Mouse (Mus musculus) gastrocnemius, postnatal 14 days (tissue): ENCODE measurements around the gene Arhgap10. TPM values are rescaled to one million over a fixed set of nuclear protein-coding genes. Genes with fewer than 3 reads are reported as not detected.
"Not testable (repeated sequence)": the region's sequence is repeated elsewhere in the genome, so short reads cannot be mapped to it uniquely, and the experiment has no call there.

Experiments
- DNase-seq: peaks from one replicate; pipeline ENCODE4 v3.0.0; 2021; ENCODE audit warnings: mixed read lengths
- intact Hi-C: fragments of 180-260 bp; cut with DNase I; formaldehyde crosslinking; loops from one replicate; pipeline ENCODE4 v1.15.1; 2025; ENCODE audit warnings: low total_unique reads
- total RNA-seq, 2 experiments: library from RNA; stranded (reverse); gene quantifications; 2 replicates each; pipeline ENCODE4 v1.2.3; 2021

The Arhgap10 gene
- total RNA-seq, 2 experiments from 2014 or later: 43.3 to 50.0 TPM

GRCm38 (mm10) chr8:77327326-77327725 lies 190.4 kb downstream of the Arhgap10 start:
- intact Hi-C loops: no loop called here
- no peak for DNase-seq

DNA sequence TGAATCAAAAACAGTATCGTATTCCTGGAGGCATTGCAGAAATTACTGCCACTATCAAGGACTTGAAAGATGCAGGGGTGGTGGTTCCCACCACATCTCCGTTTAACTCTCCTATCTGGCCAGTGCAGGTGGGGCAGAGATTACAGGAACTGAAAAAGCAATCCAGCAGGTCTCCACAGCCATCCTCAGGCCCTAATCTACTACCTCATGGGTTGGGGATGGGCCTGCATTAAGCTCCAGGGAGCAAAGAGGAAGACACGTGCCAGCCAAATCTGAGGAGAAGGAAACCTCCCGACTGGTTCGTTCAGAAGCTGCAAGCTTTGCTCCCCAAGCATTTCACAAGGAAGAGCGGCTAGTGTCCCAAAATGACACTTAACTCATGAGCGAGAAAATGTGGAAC lies 195.0 kb downstream of the Arhgap10 start:
- not testable (repeated sequence) for DNase-seq

GRCm38 (mm10) chr8:77321901-77322300 lies 195.9 kb downstream of the Arhgap10 start:
- DNase-seq: no peak
- intact Hi-C loops: no loop called here

More for the DNA sequence above, 195.0 kb downstream of the Arhgap10 start:
- intact Hi-C loops: not testable (repeated sequence)

GRCm38 (mm10) chr8:77318590-77318989 lies 199.2 kb downstream of the Arhgap10 start:
- intact Hi-C loops: no loop called here

GRCm38 (mm10) chr8:77317771-77318170 lies 200.0 kb downstream of the Arhgap10 start:
- intact Hi-C loops: no loop called here
- DNase-seq: no peak

More at GRCm38 (mm10) chr8:77318590-77318989, 199.2 kb downstream of the Arhgap10 start:
- no peak for DNase-seq

- intact Hi-C loops: no loop called here
- DNase-seq: no peak
Observed at GRCm38 (mm10) chr8:77313003-77313402, 204.8 kb downstream of the Arhgap10 start.

GRCm38 (mm10) chr8:77311762-77312161 lies 206.0 kb downstream of the Arhgap10 start:
- intact Hi-C loops: no loop called here
- no peak for DNase-seq

DNA sequence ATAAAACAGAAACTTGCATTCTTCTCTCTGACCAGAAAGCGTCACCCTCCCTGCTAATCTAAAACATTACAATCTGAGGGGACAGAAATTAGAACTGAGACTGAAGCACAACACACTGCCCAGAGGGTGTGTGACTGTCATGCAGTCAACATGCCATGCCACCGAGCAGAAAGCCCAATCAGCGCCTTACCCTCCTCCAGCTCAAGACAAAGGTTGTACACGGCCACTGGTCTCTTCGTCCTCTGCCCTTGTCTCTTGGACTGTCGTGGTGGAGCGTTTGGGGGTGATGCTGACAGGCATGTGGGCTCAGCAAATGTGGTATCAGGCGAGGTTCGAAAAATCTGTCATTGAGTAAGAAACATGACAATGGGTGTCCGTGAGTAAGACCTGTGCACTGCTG lies 207.2 kb downstream of the Arhgap10 start:
- no peak for DNase-seq
- intact Hi-C loops: no loop called here

DNA sequence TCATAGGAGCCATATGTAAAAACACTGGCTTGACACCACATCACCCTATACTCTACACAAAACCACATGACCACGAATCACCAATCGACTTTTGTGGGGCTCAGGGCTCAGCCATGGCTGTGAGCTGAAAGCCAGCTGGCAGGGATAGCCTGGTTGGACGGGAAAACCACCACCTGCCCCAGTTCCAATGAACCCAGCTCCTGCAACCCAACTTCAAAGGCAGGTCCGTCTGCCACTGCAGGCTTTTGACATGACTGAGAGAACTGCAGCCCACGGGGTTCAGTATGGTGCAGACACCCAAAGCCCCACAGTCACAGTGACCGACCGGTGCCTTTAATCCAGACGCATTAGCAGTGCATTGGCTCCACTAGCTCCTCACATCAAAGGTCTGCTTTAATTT lies 207.7 kb downstream of the Arhgap10 start:
- intact Hi-C loops: no loop called here

GRCm38 (mm10) chr8:77294599-77294998 lies 223.2 kb downstream of the Arhgap10 start:
- DNase-seq: no peak
- intact Hi-C loops: no loop called here

More for the DNA sequence above, 207.7 kb downstream of the Arhgap10 start:
- peak; percentile 21 for DNase-seq

- intact Hi-C loops: no loop called here
- DNase-seq: no peak
Observed at GRCm38 (mm10) chr8:77292649-77293048, 225.1 kb downstream of the Arhgap10 start.

- intact Hi-C loops: no loop called here
- no peak for DNase-seq
Observed at GRCm38 (mm10) chr8:77292120-77292519, 225.6 kb downstream of the Arhgap10 start.

- no peak for DNase-seq
- intact Hi-C loops: no loop called here
Observed at GRCm38 (mm10) chr8:77288492-77288891, 229.3 kb downstream of the Arhgap10 start.

- DNase-seq: peak; percentile 28
- intact Hi-C loops: no loop called here
Observed at GRCm38 (mm10) chr8:77288065-77288464, 229.7 kb downstream of the Arhgap10 start.

- intact Hi-C loops: no loop called here
- DNase-seq: no peak
Observed at GRCm38 (mm10) chr8:77284473-77284872, 233.3 kb downstream of the Arhgap10 start.

- no peak for DNase-seq
- intact Hi-C loops: no loop called here
Observed at GRCm38 (mm10) chr8:77282605-77283236, 235.0 kb downstream of the Arhgap10 start.

DNA sequence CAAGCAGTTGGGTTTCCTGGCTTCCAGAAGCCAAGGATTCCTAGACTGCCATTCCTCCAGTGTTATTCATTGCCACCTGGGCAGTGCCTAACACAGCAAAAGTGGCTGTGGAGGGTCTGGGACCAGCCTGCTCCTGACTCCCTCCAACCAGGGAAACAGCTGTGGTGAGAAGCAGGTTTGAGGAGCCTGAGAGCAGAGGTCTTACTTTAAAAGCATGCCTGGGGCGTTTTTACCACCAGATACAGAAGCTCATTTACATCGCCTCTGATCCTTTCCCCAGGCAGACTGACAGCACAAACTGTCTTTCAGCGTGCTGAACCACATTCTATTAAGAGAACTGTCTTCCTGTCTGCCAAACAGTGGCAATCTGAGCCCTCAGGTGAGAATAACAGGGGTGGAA lies 237.8 kb downstream of the Arhgap10 start:
- intact Hi-C loops: no loop called here
- DNase-seq: no peak

- intact Hi-C loops: no loop called here
- DNase-seq: no peak
Observed at GRCm38 (mm10) chr8:77278246-77278645, 239.5 kb downstream of the Arhgap10 start.

DNA sequence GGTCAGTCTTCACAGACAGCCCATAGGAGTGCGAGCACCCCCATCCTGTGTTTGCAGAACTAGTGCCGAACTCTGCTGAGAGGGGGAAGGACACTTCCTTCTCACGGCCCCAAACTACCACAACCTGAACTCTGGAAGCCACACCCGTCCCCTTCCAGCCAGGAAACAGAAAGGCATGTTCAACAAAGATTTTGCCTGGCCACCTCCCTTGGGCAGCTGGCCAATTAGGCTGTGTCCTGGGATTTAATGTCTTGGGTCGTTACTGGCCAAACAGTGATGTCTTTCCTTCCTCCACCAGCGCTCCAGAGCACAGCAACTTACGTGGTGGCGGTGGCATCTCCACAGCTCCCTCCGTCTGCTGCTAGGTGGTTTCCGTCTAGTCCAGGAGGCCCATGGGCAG lies 240.9 kb downstream of the Arhgap10 start:
- intact Hi-C loops: no loop called here
- DNase-seq: peak; percentile 32

DNA sequence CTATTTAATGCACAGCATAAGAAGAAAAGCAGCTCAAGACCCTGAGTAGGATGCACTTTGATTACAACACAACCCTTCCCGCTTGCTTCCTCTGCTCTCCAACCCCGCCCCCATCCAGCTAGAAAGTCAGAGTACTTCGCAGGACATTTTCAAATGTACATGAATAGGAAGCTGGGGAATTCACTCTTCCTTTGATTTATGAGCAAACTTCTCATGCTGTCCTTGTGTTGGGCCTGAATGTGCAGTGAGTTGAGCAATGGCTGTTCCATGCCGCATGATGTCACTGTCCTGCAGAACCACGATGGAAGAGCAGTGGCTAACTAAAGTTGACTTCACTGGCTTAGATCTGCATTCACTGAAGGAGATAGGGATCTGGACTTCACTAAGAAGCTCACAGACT lies 242.2 kb downstream of the Arhgap10 start:
- intact Hi-C loops: no loop called here
- no peak for DNase-seq

- DNase-seq: no peak
- intact Hi-C loops: no loop called here
Observed at GRCm38 (mm10) chr8:77272136-77272535, 245.6 kb downstream of the Arhgap10 start.

GRCm38 (mm10) chr8:77267941-77268405 lies 249.8 kb downstream of the Arhgap10 start:
- no peak for DNase-seq
- intact Hi-C loops: no loop called here
